Mouse (Mus musculus): ENCODE data around the gene Hspg2. TPM values are rescaled to one million over a fixed set of nuclear protein-coding genes. Genes with fewer than 3 reads are reported as not detected.
"Not testable (repeated sequence)": the region's sequence is repeated elsewhere in the genome, so short reads cannot be mapped to it uniquely, and the experiment has no call there.

Hspg2 gene
- polyA plus RNA-seq, 1 experiment from 2014 or later = 3.2 TPM

DNA sequence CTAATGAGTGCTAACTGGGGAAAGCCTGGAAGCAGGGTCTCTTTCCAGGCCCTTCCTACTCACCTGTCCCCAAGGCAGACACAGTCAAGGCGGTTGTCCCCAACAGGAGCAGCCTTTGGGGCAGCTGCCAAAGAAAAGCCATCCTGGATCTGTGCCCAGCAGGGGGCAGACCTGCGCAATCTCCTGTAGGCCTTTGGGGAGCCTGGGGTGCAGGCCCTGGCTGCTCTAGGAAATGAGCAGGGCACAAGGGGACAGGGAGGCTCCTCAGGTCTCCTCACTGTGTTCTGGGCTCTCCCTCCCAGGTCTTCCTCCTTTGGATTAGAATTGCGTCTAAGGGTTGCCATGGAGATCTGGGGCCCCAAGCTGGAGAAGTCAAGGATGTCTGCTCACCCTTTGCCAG is 113.2 kb downstream of the Hspg2 start:
- no peaks in the 10 kb centered on the region for H3K9me3 ChIP-seq (replicated peaks)
- peaks cover 33% of the 10 kb centered on the region for H3K27me3 ChIP-seq
- no peak overlapping the region for H3K9ac ChIP-seq
- WGBS (ENCODE audit: insufficient replicate concordance) = 69% methylated on average over 3 of the region's 3 CpGs
- DNase-seq (peak; percentile 30), ATAC-seq (ENCODE audit: low read depth) (no peak)
- no peak overlapping the region for H3K4me3 ChIP-seq (replicated peaks)
- H3K4me1 ChIP-seq (replicated peaks) = 0 out of 2 replicates have a peak, but pooled peaks cover 3% of the 10 kb centered on the region
- H3K4me2 ChIP-seq = no peak overlapping the region
- no peaks in the 10 kb centered on the region for H3K36me3 ChIP-seq
- no peak overlapping the region for H3K27ac ChIP-seq

DNA sequence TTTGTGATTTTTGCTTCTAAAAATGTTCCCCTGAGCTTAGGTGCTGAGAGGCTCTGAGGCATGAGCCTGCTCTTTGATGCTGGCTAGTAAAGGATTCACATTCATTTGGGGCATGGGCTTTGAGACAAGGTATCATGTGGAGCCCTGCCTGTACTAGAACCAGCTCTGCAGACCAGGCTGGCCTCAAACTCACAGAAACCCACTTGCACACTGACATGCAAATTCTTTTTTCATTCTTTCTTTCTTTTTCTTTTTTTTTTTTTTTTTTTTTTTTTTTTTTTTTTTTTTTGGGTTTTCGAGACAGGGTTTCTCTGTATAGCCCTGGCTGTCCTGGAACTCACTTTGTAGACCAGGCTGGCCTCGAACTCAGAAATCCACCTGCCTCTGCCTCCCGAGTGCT is 120.5 kb downstream of the Hspg2 start:
- not testable (repeated sequence) for H3K4me1 ChIP-seq (replicated peaks); H3K4me2 ChIP-seq; ATAC-seq (ENCODE audit: low read depth); H3K27me3 ChIP-seq; DNase-seq; H3K36me3 ChIP-seq; H3K9ac ChIP-seq; H3K4me3 ChIP-seq (replicated peaks); H3K27ac ChIP-seq; H3K9me3 ChIP-seq (replicated peaks)
- WGBS (ENCODE audit: insufficient replicate concordance) = 73% methylated on average over 2 of the region's 3 CpGs

DNA sequence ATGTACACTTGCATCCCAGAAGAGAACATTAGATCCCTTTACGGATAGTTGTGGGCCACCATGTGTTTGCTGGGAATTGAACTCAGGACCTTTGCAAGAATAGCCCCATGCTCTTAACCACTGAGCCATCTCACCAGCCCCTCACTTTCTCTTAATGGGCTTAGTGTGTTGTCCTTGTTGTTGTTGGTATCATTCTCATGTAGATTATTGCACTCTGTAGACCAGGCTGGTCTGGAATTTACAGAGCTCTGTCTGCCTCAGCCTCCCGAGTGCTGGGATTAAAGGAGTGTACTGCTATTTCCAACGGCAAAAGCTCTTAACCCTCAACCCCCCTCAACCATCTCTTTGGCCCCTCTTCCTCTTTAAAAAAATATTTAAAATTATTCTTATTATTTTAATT is 121.0 kb downstream of the Hspg2 start:
- no peak for DNase-seq
- H3K4me3 ChIP-seq (replicated peaks) = no peak overlapping the region
- no peaks in the 10 kb centered on the region for H3K36me3 ChIP-seq
- no peaks in the 10 kb centered on the region; the same call in 1 of the 2 replicates for H3K4me1 ChIP-seq (replicated peaks)
- H3K4me2 ChIP-seq = no peak overlapping the region
- 76% methylated on average over 3 of the region's 3 CpGs for WGBS (ENCODE audit: insufficient replicate concordance)
- no peak overlapping the region for H3K27ac ChIP-seq
- H3K27me3 ChIP-seq = no peaks in the 10 kb centered on the region
- ATAC-seq (ENCODE audit: low read depth) = no peak
- no peak overlapping the region for H3K9ac ChIP-seq
- no peaks in the 10 kb centered on the region for H3K9me3 ChIP-seq (replicated peaks)

DNA sequence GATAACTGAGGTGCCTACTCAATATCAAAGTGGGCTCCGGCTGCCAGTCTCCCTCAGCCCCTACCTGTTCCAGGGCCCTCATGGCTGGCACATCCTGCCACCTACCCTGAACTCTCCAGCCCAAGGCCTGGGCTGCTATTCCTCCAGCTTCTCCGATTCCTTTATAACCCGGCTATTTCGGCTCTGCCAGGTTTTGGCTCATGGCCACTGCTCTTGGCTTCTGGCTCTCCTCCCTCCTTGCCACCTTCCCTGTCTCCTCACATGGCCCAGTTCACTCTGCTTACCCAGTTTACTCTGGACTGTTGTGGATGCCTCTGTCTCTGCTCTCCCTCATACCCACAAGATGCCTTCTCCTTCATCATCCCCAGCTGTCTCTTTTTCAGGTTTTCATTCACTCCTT is 122.4 kb downstream of the Hspg2 start:
- no peaks in the 10 kb centered on the region for H3K36me3 ChIP-seq
- H3K27me3 ChIP-seq = no peaks in the 10 kb centered on the region
- no peak overlapping the region for H3K27ac ChIP-seq
- no peak for DNase-seq
- no peaks in the 10 kb centered on the region for H3K9me3 ChIP-seq (replicated peaks)
- H3K4me3 ChIP-seq (replicated peaks) = no peak overlapping the region
- WGBS (ENCODE audit: insufficient replicate concordance) = 64% methylated on average over 4 of the region's 4 CpGs
- no peak overlapping the region for H3K4me2 ChIP-seq
- peaks cover 11% of the 10 kb centered on the region for H3K4me1 ChIP-seq (replicated peaks)
- H3K9ac ChIP-seq = no peak overlapping the region
- ATAC-seq (ENCODE audit: low read depth) = no peak

GRCm38 (mm10) chr4:137593601-137594495 is 125.3 kb downstream of the Hspg2 start, which contains the start of gene Usp48:
Usp48 (plus strand) TSS chr4:137593755.
- peak within 1 kb of the TSS; percentile 99 for H3K27ac ChIP-seq
- no peaks in the 10 kb centered on the region for H3K9me3 ChIP-seq (replicated peaks)
- DNase-seq = peak; percentile 97
- ATAC-seq (ENCODE audit: low read depth) = peak; percentile 89
- peaks cover 39% of the 10 kb centered on the region for H3K4me1 ChIP-seq (replicated peaks)
- peak within 1 kb of the TSS; percentile 89 for H3K9ac ChIP-seq
- H3K27me3 ChIP-seq = no peaks in the 10 kb centered on the region
- peaks cover 8% of the 10 kb centered on the region; the same call in 1 of the 2 replicates for H3K36me3 ChIP-seq
- peak within 1 kb of the TSS; percentile 94 for H3K4me3 ChIP-seq (replicated peaks)
- H3K4me2 ChIP-seq = peak within 1 kb of the TSS; percentile 85
- under 1% methylated on average over 90 of the region's 92 CpGs for WGBS (ENCODE audit: insufficient replicate concordance)

DNA sequence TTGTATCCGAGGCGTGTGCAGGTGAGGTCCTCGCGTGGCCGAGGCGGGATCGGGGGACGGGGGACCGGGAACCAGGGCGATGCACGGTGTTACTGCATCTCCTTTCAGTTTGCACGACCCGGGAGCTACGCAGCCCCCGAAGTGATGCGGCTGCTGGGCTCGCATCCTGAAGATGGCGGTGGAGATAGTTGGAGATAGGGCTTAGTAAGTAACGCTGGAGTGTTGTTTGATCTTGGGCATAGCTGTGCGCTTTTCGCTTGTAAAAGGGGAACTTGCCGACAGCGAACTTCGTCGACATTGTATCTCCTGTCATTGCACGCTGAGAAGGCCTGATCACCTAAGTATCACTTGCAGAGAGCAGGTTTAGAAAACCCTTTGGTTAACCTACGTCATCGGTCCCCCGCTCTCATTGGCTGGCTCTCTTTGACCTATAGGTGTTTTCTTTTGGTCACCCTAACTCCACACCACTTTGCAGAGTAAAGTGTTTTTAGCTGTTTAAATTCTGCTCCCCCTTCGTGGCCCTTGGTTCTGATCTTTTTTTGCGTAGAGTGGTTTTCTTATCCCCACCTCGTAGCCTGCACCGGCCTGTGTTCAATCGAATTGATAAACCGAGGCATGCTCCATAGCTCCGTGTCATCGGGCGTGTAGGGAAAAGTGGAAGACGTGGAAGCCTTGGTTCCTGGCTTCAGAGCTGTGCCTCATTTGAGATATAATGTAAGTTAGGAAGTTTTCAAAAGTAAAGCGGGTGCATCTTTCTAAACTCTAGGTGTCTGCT is 126.1 kb downstream of the Hspg2 start:
- peaks cover 47% of the 10 kb centered on the region for H3K4me1 ChIP-seq (replicated peaks)
- 2% methylated on average over 40 of the region's 40 CpGs for WGBS (ENCODE audit: insufficient replicate concordance)
- peaks cover 8% of the 10 kb centered on the region; the same call in 1 of the 2 replicates for H3K36me3 ChIP-seq
- peak overlapping the region; percentile 99 for H3K27ac ChIP-seq
- H3K9me3 ChIP-seq (replicated peaks) = no peaks in the 10 kb centered on the region
- H3K4me2 ChIP-seq = peak overlapping the region; percentile 85
- peak overlapping the region; percentile 94 for H3K4me3 ChIP-seq (replicated peaks)
- no peaks in the 10 kb centered on the region for H3K27me3 ChIP-seq
- peak; percentile 56 for ATAC-seq (ENCODE audit: low read depth)
- H3K9ac ChIP-seq = peak overlapping the region; percentile 89
- peak; percentile 59 for DNase-seq

DNA sequence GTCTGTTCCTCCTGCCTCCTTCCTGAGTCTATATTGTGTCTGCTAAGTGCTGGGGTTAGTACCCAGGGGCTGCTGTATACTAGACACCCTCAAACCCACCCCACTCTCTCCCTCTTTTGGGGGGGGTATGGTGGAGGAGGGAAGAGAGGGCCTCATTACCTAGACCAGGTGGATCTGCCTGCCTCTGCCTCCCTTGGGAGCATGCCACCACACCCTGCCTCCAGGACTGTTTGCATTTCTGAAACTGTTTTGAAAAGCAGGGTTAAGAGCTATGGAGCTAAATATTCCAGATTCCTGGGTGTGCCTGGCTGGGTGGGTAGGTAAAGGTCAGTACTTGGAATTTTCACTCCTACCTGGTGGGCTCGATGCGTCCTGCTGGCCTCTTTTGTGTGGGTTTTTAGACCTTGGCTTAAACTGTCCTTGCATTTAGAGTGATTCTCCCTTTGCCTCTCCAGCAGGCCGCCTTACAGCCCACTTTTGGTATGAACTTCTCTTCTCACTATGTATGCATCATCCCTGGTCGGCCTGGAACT is 128.6 kb downstream of the Hspg2 start:
- DNase-seq (no peak), ATAC-seq (ENCODE audit: low read depth) (no peak)
- Histone ChIP-seq H3K9me3 (replicated peaks) (no peaks in the 10 kb centered on the region), H3K4me1 (replicated peaks) (peaks cover 69% of the 10 kb centered on the region), H3K9ac (peak overlapping the region; percentile 43; the same call in 1 of the 2 replicates), H3K27ac (no peak overlapping the region), H3K36me3 (peaks cover 8% of the 10 kb centered on the region; the same call in 1 of the 2 replicates), H3K4me2 (peak overlapping the region; percentile 4; the same call in 1 of the 2 replicates), H3K4me3 (replicated peaks) (no peak overlapping the region), H3K27me3 (no peaks in the 10 kb centered on the region)
- 82% methylated on average over 4 of the region's 4 CpGs for WGBS (ENCODE audit: insufficient replicate concordance)

- DNase-seq = no peak
- no peak for ATAC-seq (ENCODE audit: low read depth)
- Histone ChIP-seq H3K4me1 (replicated peaks) (peaks cover 83% of the 10 kb centered on the region), H3K27ac (no peak overlapping the region), H3K4me3 (replicated peaks) (no peak overlapping the region), H3K9me3 (replicated peaks) (no peaks in the 10 kb centered on the region), H3K4me2 (no peak overlapping the region), H3K36me3 (peaks cover 8% of the 10 kb centered on the region; the same call in 1 of the 2 replicates), H3K9ac (peak overlapping the region; percentile 18; the same call in 1 of the 2 replicates), H3K27me3 (no peaks in the 10 kb centered on the region)
- WGBS (ENCODE audit: insufficient replicate concordance) = 80% methylated on average over 5 of the region's 5 CpGs
Observed at GRCm38 (mm10) chr4:137598577-137598976, 130.0 kb downstream of the Hspg2 start.

DNA sequence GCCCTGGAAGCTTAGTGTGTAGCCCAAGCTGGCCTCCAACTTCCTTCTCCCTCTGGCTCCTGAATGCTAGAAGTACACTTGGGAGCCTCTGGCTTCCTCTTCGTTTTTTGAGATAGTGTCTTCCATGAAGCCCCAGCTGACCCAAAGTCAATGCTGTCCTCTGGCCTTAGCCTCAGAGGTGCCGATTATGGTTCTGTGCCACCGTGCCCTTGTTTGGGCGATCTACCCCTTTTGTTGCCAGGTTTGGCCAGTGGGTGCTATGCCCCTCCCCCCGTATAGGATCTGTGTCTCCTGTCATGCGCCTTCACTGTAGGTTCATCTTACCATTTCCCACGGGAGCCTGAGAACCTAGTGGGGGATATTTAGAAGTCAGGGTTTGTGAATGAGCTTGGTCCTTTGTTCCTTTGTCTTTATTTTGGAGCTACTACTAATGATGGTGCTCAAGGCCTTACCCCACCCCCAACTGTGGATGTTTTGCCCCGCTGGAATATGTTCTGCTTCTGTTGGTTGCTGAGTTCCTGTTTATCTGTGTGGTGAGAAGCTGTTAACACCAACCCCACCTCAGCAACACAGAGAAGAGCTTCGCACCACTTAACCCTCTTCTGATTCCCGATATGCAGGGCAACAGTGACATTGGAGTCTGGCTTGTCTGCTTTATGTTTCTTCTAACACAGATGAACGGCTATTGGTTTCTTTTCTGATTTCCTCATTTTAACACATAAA is 135.0 kb downstream of the Hspg2 start:
- H3K27me3 ChIP-seq = no peaks in the 10 kb centered on the region
- peak overlapping the region; percentile 22; the same call in 1 of the 2 replicates for H3K9ac ChIP-seq
- peaks cover 43% of the 10 kb centered on the region for H3K36me3 ChIP-seq
- H3K4me1 ChIP-seq (replicated peaks) = peaks cover 58% of the 10 kb centered on the region
- H3K27ac ChIP-seq = peak overlapping the region; percentile 66
- no peak for DNase-seq
- WGBS (ENCODE audit: insufficient replicate concordance) = 31% methylated on average over 11 of the region's 11 CpGs
- no peak for ATAC-seq (ENCODE audit: low read depth)
- H3K9me3 ChIP-seq (replicated peaks) = no peaks in the 10 kb centered on the region
- no peak overlapping the region for H3K4me3 ChIP-seq (replicated peaks)
- H3K4me2 ChIP-seq = peak overlapping the region; percentile 24; the same call in 1 of the 2 replicates

DNA sequence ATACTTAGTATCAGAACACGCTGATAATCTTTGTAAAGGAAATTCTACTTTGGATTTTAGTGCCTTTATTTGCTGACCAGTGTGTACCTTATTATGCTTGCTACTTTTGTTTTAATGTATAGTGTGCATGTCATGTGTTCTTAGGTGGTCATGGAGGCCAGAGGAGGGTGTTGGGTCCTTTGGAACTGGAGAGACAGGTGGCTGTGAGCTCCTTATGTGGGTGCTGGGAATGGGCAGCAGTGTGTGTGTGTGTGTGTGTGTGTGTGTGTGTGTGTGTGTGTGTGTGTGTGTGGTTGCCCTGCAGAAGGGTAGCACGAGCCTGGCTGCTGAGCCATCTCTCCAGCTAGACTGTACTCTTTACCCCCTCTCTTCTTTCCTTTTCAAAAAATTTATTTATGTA is 138.5 kb downstream of the Hspg2 start:
- H3K4me3 ChIP-seq (replicated peaks) = no peak overlapping the region
- DNase-seq = no peak
- no peak overlapping the region for H3K9ac ChIP-seq
- H3K4me1 ChIP-seq (replicated peaks) = peaks cover 44% of the 10 kb centered on the region
- no peaks in the 10 kb centered on the region for H3K9me3 ChIP-seq (replicated peaks)
- H3K27ac ChIP-seq = no peak overlapping the region
- 84% methylated on average over 2 of the region's 2 CpGs for WGBS (ENCODE audit: insufficient replicate concordance)
- H3K4me2 ChIP-seq = no peak overlapping the region
- peaks cover 77% of the 10 kb centered on the region for H3K36me3 ChIP-seq
- H3K27me3 ChIP-seq = no peaks in the 10 kb centered on the region
- no peak for ATAC-seq (ENCODE audit: low read depth)

Measured in liver, embryonic 13.5 days (tissue).